Mouse (Mus musculus): ENCODE measurements around the gene Adprhl1. TPM values are rescaled to one million over a fixed set of nuclear protein-coding genes. Genes with fewer than 3 reads are reported as not detected.

Adprhl1 gene
- polyA plus RNA-seq, 1 experiment from 2014 or later = not detected

GRCm38 (mm10) chr8:13263376-13263775 is 9.4 kb upstream of the Adprhl1 start:
- Histone ChIP-seq H3K9me3 (no peaks in the 10 kb centered on the region), H3K9ac (replicated peaks) (no peak overlapping the region), H3K36me3 (peaks cover 22% of the 10 kb centered on the region), H3K27ac (replicated peaks) (no peak overlapping the region), H3K4me3 (no peak overlapping the region), H3K27me3 (no peaks in the 10 kb centered on the region), H3K4me1 (no peaks in the 10 kb centered on the region), H3K4me2 (replicated peaks) (no peak overlapping the region)
- no peak for ATAC-seq (replicated peaks)
- 56% methylated on average over 3 of the region's 3 CpGs for WGBS

- no peak overlapping the region for H3K4me3 ChIP-seq
- 84% methylated on average over 5 of the region's 5 CpGs for WGBS
- ATAC-seq (replicated peaks) = no peak
- H3K9ac ChIP-seq (replicated peaks) = no peak overlapping the region
- no peaks in the 10 kb centered on the region for H3K27me3 ChIP-seq
- peaks cover 22% of the 10 kb centered on the region for H3K36me3 ChIP-seq
- H3K27ac ChIP-seq (replicated peaks) = no peak overlapping the region
- no peaks in the 10 kb centered on the region for H3K9me3 ChIP-seq
- no peaks in the 10 kb centered on the region for H3K4me1 ChIP-seq
- no peak overlapping the region for H3K4me2 ChIP-seq (replicated peaks)
Observed at GRCm38 (mm10) chr8:13253413-13253812, 549 bp downstream of the Adprhl1 start.

- Histone ChIP-seq H3K4me3 (no peak overlapping the region), H3K4me2 (replicated peaks) (no peak overlapping the region), H3K36me3 (peaks cover 20% of the 10 kb centered on the region), H3K9me3 (no peaks in the 10 kb centered on the region), H3K27me3 (no peaks in the 10 kb centered on the region), H3K9ac (replicated peaks) (no peak overlapping the region), H3K27ac (replicated peaks) (no peak overlapping the region), H3K4me1 (no peaks in the 10 kb centered on the region)
- 89% methylated on average over 13 of the region's 13 CpGs for WGBS
- no peak for ATAC-seq (replicated peaks)
Observed at GRCm38 (mm10) chr8:13252837-13253236, 1.1 kb downstream of the Adprhl1 start.

- no peak overlapping the region for H3K9ac ChIP-seq (replicated peaks)
- WGBS = 90% methylated on average over 11 of the region's 11 CpGs
- H3K4me3 ChIP-seq = no peak overlapping the region
- H3K27me3 ChIP-seq = no peaks in the 10 kb centered on the region
- H3K4me1 ChIP-seq = no peaks in the 10 kb centered on the region
- no peaks in the 10 kb centered on the region for H3K36me3 ChIP-seq
- no peak overlapping the region for H3K27ac ChIP-seq (replicated peaks)
- no peak for ATAC-seq (replicated peaks)
- no peak overlapping the region for H3K4me2 ChIP-seq (replicated peaks)
- H3K9me3 ChIP-seq = no peaks in the 10 kb centered on the region
Observed at GRCm38 (mm10) chr8:13244343-13244880, 9.6 kb downstream of the Adprhl1 start.

GRCm38 (mm10) chr8:13242985-13243870 is 10.7 kb downstream of the Adprhl1 start:
- no peak overlapping the region for H3K4me2 ChIP-seq (replicated peaks)
- H3K27me3 ChIP-seq = no peaks in the 10 kb centered on the region
- no peak overlapping the region for H3K27ac ChIP-seq (replicated peaks)
- H3K4me1 ChIP-seq = no peaks in the 10 kb centered on the region
- H3K9ac ChIP-seq (replicated peaks) = no peak overlapping the region
- no peak overlapping the region for H3K4me3 ChIP-seq
- no peak for ATAC-seq (replicated peaks)
- H3K9me3 ChIP-seq = no peaks in the 10 kb centered on the region
- 85% methylated on average over 10 of the region's 10 CpGs for WGBS
- no peaks in the 10 kb centered on the region for H3K36me3 ChIP-seq

- Histone ChIP-seq H3K27me3 (no peaks in the 10 kb centered on the region), H3K4me1 (no peaks in the 10 kb centered on the region), H3K9ac (replicated peaks) (no peak overlapping the region), H3K27ac (replicated peaks) (no peak overlapping the region), H3K4me2 (replicated peaks) (no peak overlapping the region), H3K4me3 (no peak overlapping the region), H3K36me3 (no peaks in the 10 kb centered on the region), H3K9me3 (no peaks in the 10 kb centered on the region)
- WGBS = 82% methylated on average over 7 of the region's 7 CpGs
- ATAC-seq (replicated peaks) = no peak
Observed at GRCm38 (mm10) chr8:13240691-13241090, 13.3 kb downstream of the Adprhl1 start.

- H3K36me3 ChIP-seq = no peaks in the 10 kb centered on the region
- no peak for ATAC-seq (replicated peaks)
- WGBS = 95% methylated on average over 9 of the region's 9 CpGs
Observed at GRCm38 (mm10) chr8:13240055-13240454, 13.9 kb downstream of the Adprhl1 start.

GRCm38 (mm10) chr8:13234803-13235202 is 19.2 kb downstream of the Adprhl1 start:
- WGBS = 89% methylated on average over 13 of the region's 13 CpGs
- no peaks in the 10 kb centered on the region for H3K9me3 ChIP-seq
- ATAC-seq (replicated peaks) = no peak
- H3K4me1 ChIP-seq = no peaks in the 10 kb centered on the region
- H3K27me3 ChIP-seq = no peaks in the 10 kb centered on the region
- H3K4me2 ChIP-seq (replicated peaks) = no peak overlapping the region
- no peaks in the 10 kb centered on the region for H3K36me3 ChIP-seq
- no peak overlapping the region for H3K4me3 ChIP-seq
- no peak overlapping the region for H3K9ac ChIP-seq (replicated peaks)
- no peak overlapping the region for H3K27ac ChIP-seq (replicated peaks)

More at GRCm38 (mm10) chr8:13240055-13240454, 13.9 kb downstream of the Adprhl1 start:
- H3K9me3 ChIP-seq = no peaks in the 10 kb centered on the region
- no peaks in the 10 kb centered on the region for H3K4me1 ChIP-seq
- H3K4me3 ChIP-seq = no peak overlapping the region
- no peak overlapping the region for H3K27ac ChIP-seq (replicated peaks)
- no peak overlapping the region for H3K9ac ChIP-seq (replicated peaks)
- no peaks in the 10 kb centered on the region for H3K27me3 ChIP-seq
- H3K4me2 ChIP-seq (replicated peaks) = no peak overlapping the region

- H3K4me2 ChIP-seq (replicated peaks) = no peak overlapping the region
- no peak overlapping the region for H3K4me3 ChIP-seq
- 85% methylated on average over 4 of the region's 4 CpGs for WGBS
- 0 out of 2 replicates have a peak, but pooled peaks cover 3% of the 10 kb centered on the region for H3K4me1 ChIP-seq
- H3K27ac ChIP-seq (replicated peaks) = no peak overlapping the region
- no peaks in the 10 kb centered on the region for H3K36me3 ChIP-seq
- no peak overlapping the region for H3K9ac ChIP-seq (replicated peaks)
- H3K9me3 ChIP-seq = no peaks in the 10 kb centered on the region
- ATAC-seq (replicated peaks) = no peak
- no peaks in the 10 kb centered on the region for H3K27me3 ChIP-seq
Observed at GRCm38 (mm10) chr8:13230471-13230870, 23.5 kb downstream of the Adprhl1 start.

GRCm38 (mm10) chr8:13229802-13230201 is 24.2 kb downstream of the Adprhl1 start:
- Histone ChIP-seq H3K4me1 (0 out of 2 replicates have a peak, but pooled peaks cover 3% of the 10 kb centered on the region), H3K9ac (replicated peaks) (no peak overlapping the region), H3K4me2 (replicated peaks) (no peak overlapping the region), H3K27me3 (no peaks in the 10 kb centered on the region), H3K9me3 (no peaks in the 10 kb centered on the region), H3K27ac (replicated peaks) (no peak overlapping the region), H3K36me3 (no peaks in the 10 kb centered on the region), H3K4me3 (no peak overlapping the region)
- no peak for ATAC-seq (replicated peaks)
- WGBS = 89% methylated on average over 12 of the region's 12 CpGs

- no peak overlapping the region for H3K9ac ChIP-seq (replicated peaks)
- H3K4me2 ChIP-seq (replicated peaks) = no peak overlapping the region
- no peaks in the 10 kb centered on the region for H3K36me3 ChIP-seq
- ATAC-seq (replicated peaks) = no peak
- 68% methylated on average over 9 of the region's 9 CpGs for WGBS
- no peaks in the 10 kb centered on the region for H3K9me3 ChIP-seq
- no peak overlapping the region for H3K4me3 ChIP-seq
- no peaks in the 10 kb centered on the region for H3K27me3 ChIP-seq
- no peak overlapping the region for H3K27ac ChIP-seq (replicated peaks)
- H3K4me1 ChIP-seq = 0 out of 2 replicates have a peak, but pooled peaks cover 3% of the 10 kb centered on the region
Observed at GRCm38 (mm10) chr8:13228923-13229610, 24.9 kb downstream of the Adprhl1 start.

GRCm38 (mm10) chr8:13227184-13227583 is 26.8 kb downstream of the Adprhl1 start:
- Histone ChIP-seq H3K4me3 (no peak overlapping the region), H3K27ac (replicated peaks) (no peak overlapping the region), H3K36me3 (no peaks in the 10 kb centered on the region), H3K9ac (replicated peaks) (no peak overlapping the region), H3K4me2 (replicated peaks) (no peak overlapping the region), H3K27me3 (no peaks in the 10 kb centered on the region), H3K9me3 (no peaks in the 10 kb centered on the region), H3K4me1 (0 out of 2 replicates have a peak, but pooled peaks cover 3% of the 10 kb centered on the region)
- WGBS = 71% methylated on average over 3 of the region's 3 CpGs
- no peak for ATAC-seq (replicated peaks)
